Mouse (Mus musculus) heart, embryonic 14.5 days (tissue): ENCODE data around the gene Ndfip2. TPM values are rescaled to one million over a fixed set of nuclear protein-coding genes. Genes with fewer than 3 reads are reported as not detected.

Experiments used
- ATAC-seq: fragments of 200-750 bp; cut with Nextera tagmentation; 2 replicates; pipeline ENCODE4 v1.8.0; 2017; ENCODE audit warnings: low read depth, moderate TSS enrichment; ENCODE audit not compliant: insufficient number of reproducible peaks, insufficient read depth, low FRiP score
- H3K27ac ChIP-seq, 2 experiments: fragments of 200-500 bp in 1 of 2; fragments of 300-500 bp in 1 of 2; sonication (generic) in 1 of 2; replicated peaks in 1 of 2; 2 replicates each; pipeline ENCODE4 v1.5.1; 2012 to 2014; ENCODE audit warnings: low read depth in 2 of 2, low read length in 2 of 2, control low read depth in 1 of 2, mild to moderate bottlenecking in 1 of 2, mixed read lengths in 1 of 2; ENCODE audit not compliant: control insufficient read depth in 1 of 2, insufficient read depth in 1 of 2
- H3K27me3 ChIP-seq: fragments of 300-500 bp; sonication (generic); 2 replicates; pipeline ENCODE4 v1.6.1; 2014; ENCODE audit warnings: mild to moderate bottlenecking, low read length, control low read depth; ENCODE audit not compliant: control insufficient read depth, insufficient read depth
- H3K36me3 ChIP-seq: fragments of 300-500 bp; sonication (generic); 2 replicates; pipeline ENCODE4 v1.6.1; 2014; ENCODE audit warnings: mild to moderate bottlenecking, control low read depth, low read length, mixed read lengths; ENCODE audit not compliant: control insufficient read depth, insufficient read depth
- H3K4me1 ChIP-seq, 2 experiments: fragments of 200-500 bp in 1 of 2; fragments of 300-500 bp in 1 of 2; sonication (generic) in 1 of 2; 2 replicates each; pipeline ENCODE4 v1.6.1; 2012 to 2014; ENCODE audit warnings: low read length in 2 of 2, control low read depth in 1 of 2, mixed read lengths in 1 of 2; ENCODE audit not compliant: control insufficient read depth in 2 of 2, insufficient read depth in 2 of 2
- H3K4me2 ChIP-seq: fragments of 300-500 bp; sonication (generic); 2 replicates; pipeline ENCODE4 v1.6.1; 2014; ENCODE audit warnings: mild to moderate bottlenecking, low read length
- H3K4me3 ChIP-seq, 2 experiments: fragments of 200-500 bp in 1 of 2; fragments of 300-500 bp in 1 of 2; sonication (generic) in 1 of 2; 2 replicates each; pipeline ENCODE4 v1.5.1; 2012 to 2014; ENCODE audit warnings: low read length in 2 of 2, mild to moderate bottlenecking in 2 of 2, control low read depth in 1 of 2, low read depth in 1 of 2, moderate library complexity in 1 of 2; ENCODE audit not compliant: control insufficient read depth in 1 of 2, insufficient read depth in 1 of 2
- H3K9ac ChIP-seq: fragments of 300-500 bp; sonication (generic); 2 replicates; pipeline ENCODE4 v1.6.1; 2014; ENCODE audit warnings: mild to moderate bottlenecking, low read length
- H3K9me3 ChIP-seq: fragments of 300-500 bp; sonication (generic); 2 replicates; pipeline ENCODE4 v1.6.1; 2016; ENCODE audit warnings: low read length, control low read depth; ENCODE audit not compliant: control insufficient read depth
- WGBS: fragments of 180-500 bp; shearing (Covaris S2); extraction: QIAGEN DNeasy Blood & Tissue Kit; methylation state at CpG from one replicate; pipeline ENCODE4 v1.1.7; 2014; 5-methylcytosine and 5-hydroxymethylcytosine counted together
- polyA plus RNA-seq: library from polyadenylated mRNA; unstranded; fragments of >200 nt; fragmentation: Nextera tagmentation; extraction: Ambion mirVana; gene quantifications from 2 replicates; pipeline ENCODE4 v1.2.1, GENCODE M21; 2014

Ndfip2 gene
- polyA plus RNA-seq, 1 experiment from 2014 or later, result 61.2 TPM

GRCm38 (mm10) chr14:105299744-105300255, 41.4 kb downstream of the Ndfip2 start:
- H3K36me3 ChIP-seq, result peaks cover 15% of the 10 kb centered on the region; the same call in 1 of the 2 replicates
- H3K27ac ChIP-seq, result no peak overlapping the region
- no peak overlapping the region for H3K4me3 ChIP-seq
- WGBS, result 44% methylated on average over 5 of the region's 5 CpGs
- no peak overlapping the region for H3K4me2 ChIP-seq
- no peaks in the 10 kb centered on the region for H3K27me3 ChIP-seq
- no peak overlapping the region for H3K9ac ChIP-seq
- no peaks in the 10 kb centered on the region for H3K9me3 ChIP-seq
- ATAC-seq, result no peak
- peaks cover 0 to 4% of the 10 kb centered on the region in 2 experiments; a peak in 2 of 4 replicates for H3K4me1 ChIP-seq

- Histone ChIP-seq H3K9ac (no peak overlapping the region), H3K27ac (no peak overlapping the region), H3K36me3 (peaks cover 18% of the 10 kb centered on the region; the same call in 1 of the 2 replicates), H3K4me3 (no peak overlapping the region), H3K27me3 (no peaks in the 10 kb centered on the region), H3K9me3 (no peaks in the 10 kb centered on the region), H3K4me1 (peaks cover 0 to 4% of the 10 kb centered on the region in 2 experiments; a peak in 2 of 4 replicates), H3K4me2 (no peak overlapping the region)
- ATAC-seq, result no peak
- WGBS, result 71% methylated on average over 10 of the region's 10 CpGs
Measured at GRCm38 (mm10) chr14:105300551-105300950, 42.2 kb downstream of the Ndfip2 start.

GRCm38 (mm10) chr14:105302708-105303107, 44.3 kb downstream of the Ndfip2 start:
- WGBS, result 67% methylated on average over 4 of the region's 4 CpGs
- no peaks in the 10 kb centered on the region for H3K27me3 ChIP-seq
- peaks cover 0 to 4% of the 10 kb centered on the region in 2 experiments; a peak in 2 of 4 replicates for H3K4me1 ChIP-seq
- peaks cover 12% of the 10 kb centered on the region for H3K36me3 ChIP-seq
- H3K27ac ChIP-seq, result no peak overlapping the region
- no peaks in the 10 kb centered on the region for H3K9me3 ChIP-seq
- H3K9ac ChIP-seq, result no peak overlapping the region
- ATAC-seq, result no peak
- H3K4me3 ChIP-seq, result no peak overlapping the region
- H3K4me2 ChIP-seq, result no peak overlapping the region

GRCm38 (mm10) chr14:105307716-105308115, 49.3 kb downstream of the Ndfip2 start:
- H3K36me3 ChIP-seq, result peaks cover 28% of the 10 kb centered on the region
- H3K27me3 ChIP-seq, result no peaks in the 10 kb centered on the region
- H3K4me1 ChIP-seq, result no peaks in the 10 kb centered on the region
- no peak overlapping the region for H3K27ac ChIP-seq
- H3K9ac ChIP-seq, result no peak overlapping the region
- 76% methylated on average over 4 of the region's 4 CpGs for WGBS
- H3K4me2 ChIP-seq, result no peak overlapping the region
- no peak for ATAC-seq
- no peak overlapping the region for H3K4me3 ChIP-seq
- H3K9me3 ChIP-seq, result no peaks in the 10 kb centered on the region

GRCm38 (mm10) chr14:105312366-105312765, 54.0 kb downstream of the Ndfip2 start:
- no peak overlapping the region for H3K9ac ChIP-seq
- no peak overlapping the region for H3K27ac ChIP-seq
- no peak for ATAC-seq
- H3K4me3 ChIP-seq, result no peak overlapping the region
- no peaks in the 10 kb centered on the region for H3K4me1 ChIP-seq
- no peaks in the 10 kb centered on the region for H3K27me3 ChIP-seq
- H3K4me2 ChIP-seq, result no peak overlapping the region
- H3K36me3 ChIP-seq, result peaks cover 19% of the 10 kb centered on the region
- 91% methylated on average over 4 of the region's 4 CpGs for WGBS
- H3K9me3 ChIP-seq, result no peaks in the 10 kb centered on the region

- H3K9ac ChIP-seq, result no peak overlapping the region
- H3K27me3 ChIP-seq, result no peaks in the 10 kb centered on the region
- H3K36me3 ChIP-seq, result peaks cover 17% of the 10 kb centered on the region
- no peak overlapping the region for H3K4me3 ChIP-seq
- H3K4me1 ChIP-seq, result no peaks in the 10 kb centered on the region
- H3K4me2 ChIP-seq, result no peak overlapping the region
- WGBS, result 67% methylated on average over 2 of the region's 2 CpGs
- no peak overlapping the region for H3K27ac ChIP-seq
- ATAC-seq, result no peak
- H3K9me3 ChIP-seq, result no peaks in the 10 kb centered on the region
Measured at GRCm38 (mm10) chr14:105312944-105313343, 54.6 kb downstream of the Ndfip2 start.

- ATAC-seq, result no peak
Measured at GRCm38 (mm10) chr14:105313877-105314276, 55.5 kb downstream of the Ndfip2 start.

GRCm38 (mm10) chr14:105321712-105322111, 63.3 kb downstream of the Ndfip2 start:
- no peak overlapping the region for H3K27ac ChIP-seq
- no peak overlapping the region for H3K4me3 ChIP-seq
- H3K9ac ChIP-seq, result no peak overlapping the region
- no peak for ATAC-seq
- WGBS, result 85% methylated on average over 3 of the region's 3 CpGs
- no peaks in the 10 kb centered on the region for H3K4me1 ChIP-seq
- no peaks in the 10 kb centered on the region for H3K36me3 ChIP-seq
- no peak overlapping the region for H3K4me2 ChIP-seq
- no peaks in the 10 kb centered on the region for H3K27me3 ChIP-seq
- peaks cover 4% of the 10 kb centered on the region; the same call in 1 of the 2 replicates for H3K9me3 ChIP-seq

More at GRCm38 (mm10) chr14:105313877-105314276, 55.5 kb downstream of the Ndfip2 start:
- Histone ChIP-seq H3K27ac (no peak overlapping the region), H3K36me3 (peaks cover 14% of the 10 kb centered on the region; the same call in 1 of the 2 replicates), H3K4me1 (no peaks in the 10 kb centered on the region), H3K4me2 (peak overlapping the region; percentile 46), H3K4me3 (no peak overlapping the region; a peak in 1 of 4 replicates), H3K9me3 (no peaks in the 10 kb centered on the region), H3K9ac (no peak overlapping the region), H3K27me3 (no peaks in the 10 kb centered on the region)
- 34% methylated on average over 5 of the region's 5 CpGs for WGBS
